Mouse (Mus musculus): ENCODE results near the gene Olfr980. TPM values are rescaled to one million over a fixed set of nuclear protein-coding genes. Genes with fewer than 3 reads are reported as not detected.
"Not testable (repeated sequence)": the region's sequence is repeated elsewhere in the genome, so short reads cannot be mapped to it uniquely, and the experiment has no call there.

The Olfr980 gene
- not detected in 2 replicates for total RNA-seq (2014; rRNA removed; ENCODE audit: low replicate concordance)
- not detected in 2 replicates for polyA plus RNA-seq (2015; fragmentation: Nextera tagmentation; extraction: Ambion mirVana)

GRCm38 (mm10) chr9:40009482-40009881 lies at the start of gene Olfr980:
Gene Olfr980 (minus strand): TSS chr9:40009582.
- ATAC-seq (ENCODE audit: insufficient read depth, low read depth): no peak

GRCm38 (mm10) chr9:40050138-40050537 lies 40.8 kb upstream of the Olfr980 start:
- H3K9me3 ChIP-seq (replicated peaks; ENCODE audit: control insufficient read depth, low read length): no peaks in the 10 kb centered on the region
- 87% methylated on average over 19 of the region's 19 CpGs for WGBS
- no peak overlapping the region for H3K9ac ChIP-seq (replicated peaks; ENCODE audit: low read depth, low read length)
- no peaks in the 10 kb centered on the region for H3K4me1 ChIP-seq (ENCODE audit: control insufficient read depth, insufficient read depth)
- ATAC-seq (ENCODE audit: insufficient read depth, low read depth) (no peak), DNase-seq (ENCODE audit: low spot score) (no peak)
- no peak overlapping the region for H3K4me3 ChIP-seq (ENCODE audit: low read depth, low read length)
- no peak for TF ChIP-seq EP300 (IDR thresholded peaks at IDR 0.05; ENCODE audit: low read depth)
- TF ChIP-seq CTCF (IDR thresholded peaks at IDR 0.05; ENCODE audit: low read depth): no peak
- H3K27me3 ChIP-seq (ENCODE audit: control insufficient read depth, insufficient read depth, low read length): no peaks in the 10 kb centered on the region
- no peaks in the 10 kb centered on the region for H3K36me3 ChIP-seq (replicated peaks; ENCODE audit: control insufficient read depth, insufficient read depth, low read length)
- H3K27ac ChIP-seq (ENCODE audit: low read depth): no peak overlapping the region
- H3K4me2 ChIP-seq (ENCODE audit: low read depth, low read length): no peak overlapping the region

More at GRCm38 (mm10) chr9:40009482-40009881, at the start of gene Olfr980:
- Histone ChIP-seq H3K4me1 (ENCODE audit: control insufficient read depth, insufficient read depth) (no peaks in the 10 kb centered on the region), H3K4me3 (ENCODE audit: low read depth, low read length) (no peak within 1 kb of the TSS), H3K9me3 (replicated peaks; ENCODE audit: control insufficient read depth, low read length) (no peaks in the 10 kb centered on the region), H3K27ac (ENCODE audit: low read depth) (no peak within 1 kb of the TSS), H3K36me3 (replicated peaks; ENCODE audit: control insufficient read depth, insufficient read depth, low read length) (no peaks in the 10 kb centered on the region), H3K27me3 (ENCODE audit: control insufficient read depth, insufficient read depth, low read length) (no peaks in the 10 kb centered on the region), H3K4me2 (ENCODE audit: low read depth, low read length) (no peak within 1 kb of the TSS), H3K9ac (replicated peaks; ENCODE audit: low read depth, low read length) (no peak within 1 kb of the TSS)
- 70% methylated on average over 1 of the region's 1 CpGs for WGBS
- DNase-seq (ENCODE audit: low spot score): no peak
- no peak for TF ChIP-seq EP300 (IDR thresholded peaks at IDR 0.05; ENCODE audit: low read depth)
- TF ChIP-seq CTCF (IDR thresholded peaks at IDR 0.05; ENCODE audit: low read depth): no peak

- TF ChIP-seq EP300 (IDR thresholded peaks at IDR 0.05; ENCODE audit: low read depth): no peak
- no peak for TF ChIP-seq CTCF (IDR thresholded peaks at IDR 0.05; ENCODE audit: low read depth)
- Histone ChIP-seq H3K27ac (ENCODE audit: low read depth) (no peak within 1 kb of the TSS), H3K27me3 (ENCODE audit: control insufficient read depth, insufficient read depth, low read length) (no peaks in the 10 kb centered on the region), H3K4me3 (ENCODE audit: low read depth, low read length) (no peak within 1 kb of the TSS), H3K9ac (replicated peaks; ENCODE audit: low read depth, low read length) (no peak within 1 kb of the TSS), H3K36me3 (replicated peaks; ENCODE audit: control insufficient read depth, insufficient read depth, low read length) (no peaks in the 10 kb centered on the region), H3K4me1 (ENCODE audit: control insufficient read depth, insufficient read depth) (no peaks in the 10 kb centered on the region), H3K9me3 (replicated peaks; ENCODE audit: control insufficient read depth, low read length) (no peaks in the 10 kb centered on the region), H3K4me2 (ENCODE audit: low read depth, low read length) (no peak within 1 kb of the TSS)
- 57% methylated on average over 2 of the region's 2 CpGs for WGBS
- DNase-seq (ENCODE audit: low spot score): no peak
- no peak for ATAC-seq (ENCODE audit: insufficient read depth, low read depth)
These were observed 11.8 kb upstream of the Olfr980 start, which contains the start of gene Olfr981 for GRCm38 (mm10) chr9:40021164-40021563. Gene Olfr981 (plus strand): TSS chr9:40021464.

GRCm38 (mm10) chr9:40003365-40003764 lies 6.0 kb downstream of the Olfr980 start, which contains the start of gene Olfr979:
Gene Olfr979 (minus strand): TSS chr9:40003465.
- ATAC-seq (ENCODE audit: insufficient read depth, low read depth) (no peak), DNase-seq (ENCODE audit: low spot score) (no peak)
- Histone ChIP-seq H3K27ac (ENCODE audit: low read depth) (no peak within 1 kb of the TSS), H3K4me2 (ENCODE audit: low read depth, low read length) (no peak within 1 kb of the TSS), H3K36me3 (replicated peaks; ENCODE audit: control insufficient read depth, insufficient read depth, low read length) (no peaks in the 10 kb centered on the region), H3K4me3 (ENCODE audit: low read depth, low read length) (no peak within 1 kb of the TSS), H3K9me3 (replicated peaks; ENCODE audit: control insufficient read depth, low read length) (no peaks in the 10 kb centered on the region), H3K9ac (replicated peaks; ENCODE audit: low read depth, low read length) (no peak within 1 kb of the TSS), H3K27me3 (ENCODE audit: control insufficient read depth, insufficient read depth, low read length) (no peaks in the 10 kb centered on the region), H3K4me1 (ENCODE audit: control insufficient read depth, insufficient read depth) (no peaks in the 10 kb centered on the region)
- WGBS: 92% methylated on average over 1 of the region's 1 CpGs
- no peak for TF ChIP-seq EP300 (IDR thresholded peaks at IDR 0.05; ENCODE audit: low read depth)
- no peak for TF ChIP-seq CTCF (IDR thresholded peaks at IDR 0.05; ENCODE audit: low read depth)

GRCm38 (mm10) chr9:39991813-39992212 lies 17.6 kb downstream of the Olfr980 start, which contains the start of gene Olfr978:
Gene Olfr978 (plus strand): TSS chr9:39992113.
- WGBS: 79% methylated on average over 2 of the region's 2 CpGs
- TF ChIP-seq CTCF (IDR thresholded peaks at IDR 0.05; ENCODE audit: low read depth): no peak
- no peak for TF ChIP-seq EP300 (IDR thresholded peaks at IDR 0.05; ENCODE audit: low read depth)
- H3K4me1 ChIP-seq (ENCODE audit: control insufficient read depth, insufficient read depth): no peaks in the 10 kb centered on the region
- no peak for DNase-seq (ENCODE audit: low spot score)
- no peak within 1 kb of the TSS for H3K9ac ChIP-seq (replicated peaks; ENCODE audit: low read depth, low read length)
- ATAC-seq (ENCODE audit: insufficient read depth, low read depth): no peak
- H3K9me3 ChIP-seq (replicated peaks; ENCODE audit: control insufficient read depth, low read length): no peaks in the 10 kb centered on the region
- H3K27me3 ChIP-seq (ENCODE audit: control insufficient read depth, insufficient read depth, low read length): no peaks in the 10 kb centered on the region
- no peaks in the 10 kb centered on the region for H3K36me3 ChIP-seq (replicated peaks; ENCODE audit: control insufficient read depth, insufficient read depth, low read length)
- no peak within 1 kb of the TSS for H3K4me3 ChIP-seq (ENCODE audit: low read depth, low read length)
- no peak within 1 kb of the TSS for H3K4me2 ChIP-seq (ENCODE audit: low read depth, low read length)
- H3K27ac ChIP-seq (ENCODE audit: low read depth): no peak within 1 kb of the TSS

GRCm38 (mm10) chr9:39976581-39977145 lies 32.7 kb downstream of the Olfr980 start:
- not testable (repeated sequence) for H3K4me2 ChIP-seq (ENCODE audit: low read depth, low read length); H3K4me1 ChIP-seq (ENCODE audit: control insufficient read depth, insufficient read depth); H3K27me3 ChIP-seq (ENCODE audit: control insufficient read depth, insufficient read depth, low read length); H3K4me3 ChIP-seq (ENCODE audit: low read depth, low read length); DNase-seq (ENCODE audit: low spot score); H3K27ac ChIP-seq (ENCODE audit: low read depth); H3K9me3 ChIP-seq (replicated peaks; ENCODE audit: control insufficient read depth, low read length); ATAC-seq (ENCODE audit: insufficient read depth, low read depth); H3K36me3 ChIP-seq (replicated peaks; ENCODE audit: control insufficient read depth, insufficient read depth, low read length); H3K9ac ChIP-seq (replicated peaks; ENCODE audit: low read depth, low read length)
- WGBS: 72% methylated on average over 1 of the region's 1 CpGs

GRCm38 (mm10) chr9:39961033-39961432 lies 48.3 kb downstream of the Olfr980 start, which contains the start of gene Olfr976:
Gene Olfr976 (minus strand): TSS chr9:39961133.
- ATAC-seq (ENCODE audit: insufficient read depth, low read depth); H3K4me1 ChIP-seq (ENCODE audit: control insufficient read depth, insufficient read depth); H3K4me3 ChIP-seq (ENCODE audit: low read depth, low read length); H3K36me3 ChIP-seq (replicated peaks; ENCODE audit: control insufficient read depth, insufficient read depth, low read length); H3K4me2 ChIP-seq (ENCODE audit: low read depth, low read length); H3K27me3 ChIP-seq (ENCODE audit: control insufficient read depth, insufficient read depth, low read length); DNase-seq (ENCODE audit: low spot score); H3K9me3 ChIP-seq (replicated peaks; ENCODE audit: control insufficient read depth, low read length); H3K9ac ChIP-seq (replicated peaks; ENCODE audit: low read depth, low read length); H3K27ac ChIP-seq (ENCODE audit: low read depth): not testable (repeated sequence)
- WGBS: 75% methylated on average over 6 of the region's 9 CpGs
